Mouse (Mus musculus) C2C12 (cell line): ENCODE data around the gene Narfl.

Experiments used
- CTCF ChIP-seq: IDR thresholded peaks from one replicate; pipeline ENCODE4 v1.5.1; 2011; ENCODE audit not compliant: control insufficient read depth, insufficient read depth, insufficient read length
- FOSL1 ChIP-seq: IDR thresholded peaks from one replicate; pipeline ENCODE4 v1.8.0; 2011; ENCODE audit warnings: mild to moderate bottlenecking, low read length; ENCODE audit not compliant: poor library complexity, insufficient read depth, severe bottlenecking
- MAX ChIP-seq: IDR thresholded peaks from one replicate; pipeline ENCODE4 v1.6.1; 2011; ENCODE audit warnings: mild to moderate bottlenecking, control low read depth
- USF1 ChIP-seq: IDR thresholded peaks from one replicate; pipeline ENCODE4 v1.6.1; 2011; ENCODE audit warnings: low read depth, mild to moderate bottlenecking, control low read depth, moderate library complexity

GRCm38 (mm10) chr17:25755627-25756377 is 17.8 kb upstream of the Narfl start:
- TF ChIP-seq USF1 (no peak), CTCF (no peak), FOSL1 (no peak), MAX (no peak)
